Mouse (Mus musculus): Measurements from ENCODE around the gene Spock1. TPM values are rescaled to one million over a fixed set of nuclear protein-coding genes. Genes with fewer than 3 reads are reported as not detected.

The Spock1 gene
- polyA plus RNA-seq, 1 experiment from 2014 or later, result 3.7 TPM

DNA sequence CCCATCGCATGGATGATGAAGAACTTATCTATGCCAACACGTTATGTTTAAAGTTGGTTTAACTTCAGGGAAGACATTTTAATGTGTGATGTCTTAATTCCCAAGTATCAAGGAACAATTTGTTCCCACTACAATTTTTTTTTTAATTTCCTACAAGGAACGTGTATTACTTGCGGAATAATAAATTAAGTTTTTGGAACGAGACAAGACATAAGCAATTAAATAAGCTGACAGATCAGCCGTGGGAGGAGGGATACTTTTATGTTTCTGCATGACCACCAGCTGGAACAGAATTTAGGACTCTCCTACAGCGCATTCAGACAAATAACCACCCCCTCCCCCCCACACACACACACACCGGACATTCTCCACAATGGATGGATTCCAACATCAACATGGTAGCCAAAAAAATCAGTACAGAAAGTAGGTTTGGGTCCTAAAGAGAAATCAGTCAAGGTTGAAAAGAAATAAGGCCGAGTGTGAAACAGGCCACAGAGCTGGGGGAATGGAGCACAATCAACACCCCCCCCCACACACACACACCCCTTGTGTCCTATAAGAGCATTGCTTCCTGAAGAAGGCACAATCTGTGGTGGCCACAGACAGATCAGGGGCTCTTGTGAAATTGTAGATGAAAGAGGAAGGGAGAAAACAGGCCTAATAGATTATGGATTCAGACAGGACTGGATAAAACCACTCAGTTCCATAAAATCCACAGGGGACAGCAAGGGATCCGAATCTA, 111.0 kb downstream of the Spock1 start:
- H3K27ac ChIP-seq, result no peak overlapping the region
- 63% methylated on average over 10 of the region's 10 CpGs for WGBS
- H3K27me3 ChIP-seq (replicated peaks), result no peaks in the 10 kb centered on the region
- no peak overlapping the region for H3K9ac ChIP-seq
- ATAC-seq (ENCODE audit: insufficient read depth, low FRiP score, low read depth), result no peak
- H3K4me1 ChIP-seq, result no peaks in the 10 kb centered on the region
- H3K36me3 ChIP-seq, result no peaks in the 10 kb centered on the region
- H3K4me3 ChIP-seq (replicated peaks), result no peak overlapping the region
- H3K9me3 ChIP-seq, result no peaks in the 10 kb centered on the region
- H3K4me2 ChIP-seq, result no peak overlapping the region

DNA sequence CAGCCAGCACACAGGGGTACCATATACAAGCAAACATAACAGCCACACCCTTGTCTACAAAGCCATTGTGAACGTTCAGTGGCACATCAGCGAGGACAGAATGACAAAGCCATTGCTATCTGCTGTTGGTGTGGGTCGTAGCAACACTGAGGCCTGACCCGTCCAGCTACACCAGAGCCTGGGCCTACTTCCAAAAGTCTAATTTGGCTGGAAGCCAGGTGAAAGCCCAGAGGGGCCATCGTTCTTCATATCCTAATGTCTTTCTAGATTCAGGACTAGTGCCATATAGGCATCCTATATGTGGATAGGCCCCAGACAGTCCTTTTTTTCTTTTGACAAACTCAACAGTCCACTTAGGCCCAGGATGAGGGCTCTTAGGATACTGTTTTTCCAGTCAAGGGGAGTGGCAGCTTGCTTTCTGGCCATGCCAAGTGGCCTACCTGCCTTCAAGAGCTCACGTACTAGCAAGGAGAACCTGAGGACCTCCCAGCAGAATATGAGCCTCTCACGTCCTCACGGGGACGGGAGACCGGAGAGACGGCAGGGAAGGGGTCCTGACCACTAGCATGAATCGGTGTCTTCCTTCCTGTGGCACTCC, 114.4 kb downstream of the Spock1 start:
- H3K9me3 ChIP-seq, result no peaks in the 10 kb centered on the region
- ATAC-seq (ENCODE audit: insufficient read depth, low FRiP score, low read depth), result no peak

DNA sequence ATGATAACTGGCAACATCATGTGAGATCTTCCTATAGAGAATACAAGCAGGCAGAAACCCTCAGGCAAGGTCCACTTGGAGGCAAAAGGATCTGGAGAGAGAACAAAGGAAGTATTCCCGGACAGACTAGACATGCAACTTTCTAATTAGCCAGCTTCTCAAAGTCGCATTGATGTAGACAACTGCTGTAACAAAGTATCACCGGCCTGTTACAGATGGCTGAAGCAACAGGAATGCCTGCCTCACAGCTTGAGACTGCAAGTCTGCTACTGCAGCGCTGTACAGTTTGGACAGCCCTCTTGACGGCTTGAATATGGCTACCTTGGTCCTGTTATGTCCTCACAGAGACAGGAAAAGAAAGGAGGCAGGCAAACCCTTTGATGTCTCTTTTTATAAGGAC, 118.3 kb downstream of the Spock1 start:
- Histone ChIP-seq H3K9me3 (no peaks in the 10 kb centered on the region), H3K4me2 (no peak overlapping the region)
- WGBS, result 50% methylated on average over 5 of the region's 5 CpGs

More for the DNA sequence above, 114.4 kb downstream of the Spock1 start:
- Histone ChIP-seq H3K9ac (no peak overlapping the region), H3K4me2 (no peak overlapping the region), H3K36me3 (no peaks in the 10 kb centered on the region), H3K27ac (no peak overlapping the region), H3K4me3 (replicated peaks) (no peak overlapping the region), H3K4me1 (no peaks in the 10 kb centered on the region), H3K27me3 (replicated peaks) (no peaks in the 10 kb centered on the region)
- 64% methylated on average over 12 of the region's 12 CpGs for WGBS

DNA sequence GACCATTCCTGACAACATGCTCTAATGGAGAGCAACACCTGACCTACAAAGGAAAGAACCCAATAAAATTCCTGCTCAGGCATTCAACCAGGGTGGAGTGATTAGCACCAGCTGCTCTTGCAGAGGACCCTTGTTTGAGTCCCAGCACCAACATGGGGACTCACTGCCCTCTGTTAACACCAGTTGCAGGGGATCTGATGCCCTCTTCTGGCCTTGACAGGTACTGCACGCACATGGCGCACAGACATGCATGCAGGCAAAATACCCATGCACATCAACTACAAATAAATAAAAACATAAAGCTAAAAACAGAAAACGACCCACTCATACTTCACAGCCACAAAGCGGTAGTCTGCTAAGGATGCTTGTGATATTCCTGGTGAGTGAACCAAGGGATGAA, 119.8 kb downstream of the Spock1 start:
- ATAC-seq (ENCODE audit: insufficient read depth, low FRiP score, low read depth), result no peak

More for the DNA sequence above, 118.3 kb downstream of the Spock1 start:
- no peaks in the 10 kb centered on the region for H3K4me1 ChIP-seq
- H3K27me3 ChIP-seq (replicated peaks), result no peaks in the 10 kb centered on the region
- no peak overlapping the region for H3K9ac ChIP-seq
- H3K27ac ChIP-seq, result no peak overlapping the region
- H3K4me3 ChIP-seq (replicated peaks), result no peak overlapping the region
- ATAC-seq (ENCODE audit: insufficient read depth, low FRiP score, low read depth), result no peak
- no peaks in the 10 kb centered on the region for H3K36me3 ChIP-seq

DNA sequence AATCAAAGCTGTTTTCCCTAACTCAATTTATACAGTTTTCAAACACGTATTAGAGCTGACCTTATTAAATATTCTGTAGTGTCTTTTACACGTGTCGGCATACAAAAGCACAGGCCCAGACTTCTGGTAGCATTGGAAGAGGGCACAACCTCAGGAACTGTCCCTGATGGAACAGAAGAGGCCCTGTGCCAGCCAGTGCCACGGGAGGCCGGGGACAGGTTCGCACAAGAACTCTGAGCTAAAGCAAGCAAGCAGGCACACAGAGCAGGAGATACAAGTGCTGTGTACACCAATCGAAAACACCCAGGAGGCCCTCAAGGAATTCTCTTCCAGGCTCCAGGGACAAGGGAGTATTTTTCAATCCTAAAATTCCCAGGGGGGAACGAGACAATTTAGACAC, 121.9 kb downstream of the Spock1 start:
- Histone ChIP-seq H3K4me3 (replicated peaks) (no peak overlapping the region), H3K9me3 (no peaks in the 10 kb centered on the region), H3K4me2 (no peak overlapping the region), H3K36me3 (no peaks in the 10 kb centered on the region), H3K9ac (no peak overlapping the region), H3K27ac (no peak overlapping the region), H3K4me1 (no peaks in the 10 kb centered on the region; the same call in 1 of the 2 replicates), H3K27me3 (replicated peaks) (no peaks in the 10 kb centered on the region)
- WGBS, result 68% methylated on average over 8 of the region's 8 CpGs
- no peak for ATAC-seq (ENCODE audit: insufficient read depth, low FRiP score, low read depth)

More for the DNA sequence above, 119.8 kb downstream of the Spock1 start:
- Histone ChIP-seq H3K27me3 (replicated peaks) (no peaks in the 10 kb centered on the region), H3K4me1 (no peaks in the 10 kb centered on the region), H3K4me3 (replicated peaks) (no peak overlapping the region), H3K9ac (no peak overlapping the region), H3K36me3 (no peaks in the 10 kb centered on the region), H3K27ac (no peak overlapping the region), H3K9me3 (no peaks in the 10 kb centered on the region), H3K4me2 (no peak overlapping the region)
- WGBS, result 92% methylated on average over 4 of the region's 4 CpGs

DNA sequence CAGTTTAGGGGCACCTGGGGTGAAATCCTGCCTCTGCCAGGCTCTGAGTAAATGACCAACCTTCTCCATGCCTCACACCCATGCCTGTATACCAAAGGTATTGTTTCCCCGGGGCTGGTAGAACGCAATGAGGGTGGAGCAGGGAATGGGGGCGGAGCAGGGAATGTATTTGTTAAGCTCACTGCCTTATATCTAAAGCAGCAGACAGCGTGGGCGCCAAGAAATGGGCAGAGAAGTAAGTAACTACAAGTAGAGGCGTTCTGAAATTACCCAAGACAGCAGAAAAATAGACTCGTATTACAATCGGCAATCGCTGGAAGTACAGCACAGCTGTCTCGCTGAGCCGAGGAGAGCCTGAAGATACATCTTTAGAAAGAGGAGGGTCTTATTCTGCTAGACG, 125.2 kb downstream of the Spock1 start:
- Histone ChIP-seq H3K36me3 (no peaks in the 10 kb centered on the region), H3K9ac (no peak overlapping the region), H3K4me1 (no peaks in the 10 kb centered on the region; the same call in 1 of the 2 replicates), H3K27me3 (replicated peaks) (no peaks in the 10 kb centered on the region), H3K4me3 (replicated peaks) (no peak overlapping the region), H3K27ac (no peak overlapping the region), H3K4me2 (no peak overlapping the region), H3K9me3 (no peaks in the 10 kb centered on the region)
- no peak for ATAC-seq (ENCODE audit: insufficient read depth, low FRiP score, low read depth)
- 58% methylated on average over 12 of the region's 12 CpGs for WGBS

DNA sequence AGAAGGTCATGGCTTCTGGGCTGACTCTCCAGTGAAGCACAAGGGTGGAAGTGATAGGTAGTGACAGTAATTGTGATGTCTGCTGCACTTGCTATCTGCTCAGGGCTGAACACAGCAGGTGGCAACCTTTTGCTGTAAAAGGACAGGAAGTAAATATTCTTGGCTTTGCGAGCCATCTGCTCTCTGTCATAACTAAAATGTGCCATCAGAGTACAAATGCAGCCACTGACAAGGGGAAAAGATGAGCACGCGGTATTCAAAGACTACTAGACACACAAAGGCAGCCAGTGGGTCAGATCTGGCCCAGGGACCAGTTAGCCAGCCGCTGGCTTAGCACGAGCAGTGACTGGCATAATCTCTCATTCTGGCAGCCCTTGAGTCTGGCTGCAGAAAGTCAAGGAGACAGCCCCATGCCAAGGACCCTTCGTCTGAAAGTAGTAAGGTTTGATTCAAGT, 126.0 kb downstream of the Spock1 start:
- H3K9me3 ChIP-seq, result no peaks in the 10 kb centered on the region
- 71% methylated on average over 6 of the region's 6 CpGs for WGBS
- no peak overlapping the region for H3K9ac ChIP-seq
- H3K4me3 ChIP-seq (replicated peaks), result no peak overlapping the region
- H3K27ac ChIP-seq, result no peak overlapping the region
- no peaks in the 10 kb centered on the region; the same call in 1 of the 2 replicates for H3K4me1 ChIP-seq
- H3K4me2 ChIP-seq, result no peak overlapping the region
- H3K36me3 ChIP-seq, result no peaks in the 10 kb centered on the region
- no peaks in the 10 kb centered on the region for H3K27me3 ChIP-seq (replicated peaks)
- no peak for ATAC-seq (ENCODE audit: insufficient read depth, low FRiP score, low read depth)

DNA sequence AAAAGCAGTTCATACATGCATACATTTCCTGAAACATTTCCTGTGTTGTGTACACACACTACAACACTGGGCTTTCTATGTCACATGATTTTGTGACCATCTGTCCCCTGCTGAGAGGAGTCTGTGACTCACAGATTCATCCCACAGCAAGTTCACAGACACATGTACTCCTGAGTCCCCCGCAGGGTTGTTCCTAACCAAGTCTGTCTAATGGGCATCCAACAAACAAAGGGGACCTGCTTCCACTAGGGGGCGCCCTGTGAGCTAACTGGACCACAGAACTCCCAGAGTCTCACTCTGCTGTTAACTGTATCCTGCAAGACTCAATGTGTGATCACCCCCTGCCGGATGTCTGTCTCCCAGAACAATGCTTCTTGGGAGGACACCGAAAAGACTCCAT, 129.0 kb downstream of the Spock1 start:
- H3K27me3 ChIP-seq (replicated peaks), result no peaks in the 10 kb centered on the region
- WGBS, result 78% methylated on average over 4 of the region's 4 CpGs
- no peaks in the 10 kb centered on the region; the same call in 1 of the 2 replicates for H3K4me1 ChIP-seq
- ATAC-seq (ENCODE audit: insufficient read depth, low FRiP score, low read depth), result no peak
- no peak overlapping the region for H3K4me3 ChIP-seq (replicated peaks)
- H3K27ac ChIP-seq, result no peak overlapping the region
- no peaks in the 10 kb centered on the region for H3K9me3 ChIP-seq
- H3K9ac ChIP-seq, result no peak overlapping the region
- no peak overlapping the region for H3K4me2 ChIP-seq
- H3K36me3 ChIP-seq, result no peaks in the 10 kb centered on the region

DNA sequence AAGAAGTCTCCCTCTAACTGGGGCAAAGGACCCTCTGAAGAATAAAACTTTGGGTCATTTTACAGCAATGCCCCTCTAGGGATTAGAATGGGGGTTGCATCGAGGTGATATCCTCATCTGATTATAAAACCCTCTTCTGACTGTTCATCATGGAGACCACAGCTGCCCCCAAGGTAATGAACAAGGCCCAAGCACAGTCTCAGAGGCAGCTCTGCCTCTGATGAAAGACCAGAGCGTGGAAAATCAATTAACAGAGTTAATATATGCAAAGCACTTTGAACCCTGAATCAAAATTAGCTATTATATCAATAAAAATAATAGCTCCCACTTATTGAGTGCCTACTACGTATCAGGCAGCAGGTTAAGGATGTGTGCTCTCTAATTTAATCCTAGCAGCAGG, 129.6 kb downstream of the Spock1 start:
- 86% methylated on average over 3 of the region's 3 CpGs for WGBS
- H3K4me3 ChIP-seq (replicated peaks), result no peak overlapping the region
- ATAC-seq (ENCODE audit: insufficient read depth, low FRiP score, low read depth), result no peak
- no peak overlapping the region for H3K27ac ChIP-seq
- no peaks in the 10 kb centered on the region for H3K27me3 ChIP-seq (replicated peaks)
- no peak overlapping the region for H3K4me2 ChIP-seq
- no peaks in the 10 kb centered on the region for H3K9me3 ChIP-seq
- no peaks in the 10 kb centered on the region; the same call in 1 of the 2 replicates for H3K4me1 ChIP-seq
- H3K9ac ChIP-seq, result no peak overlapping the region
- no peaks in the 10 kb centered on the region for H3K36me3 ChIP-seq

DNA sequence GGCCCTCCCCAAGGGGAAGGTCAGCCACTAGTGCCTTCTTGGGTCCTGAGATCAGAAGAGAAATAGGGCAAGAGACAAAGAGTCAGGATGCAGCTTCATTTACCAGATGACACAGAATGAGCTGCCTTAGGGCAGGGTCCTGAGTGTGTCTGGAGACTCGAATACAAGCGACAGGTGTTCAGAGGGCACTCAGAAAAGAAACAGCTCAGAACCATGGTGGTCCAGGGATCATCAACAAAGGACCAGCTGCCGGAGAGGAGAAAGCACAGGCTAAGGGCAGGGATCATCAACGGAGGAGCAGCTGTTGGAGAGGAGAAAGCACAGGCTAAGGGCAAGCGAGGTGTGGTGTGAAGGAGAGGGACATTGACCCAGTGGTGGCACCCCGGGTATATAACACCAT, 136.1 kb downstream of the Spock1 start:
- no peak overlapping the region for H3K27ac ChIP-seq
- H3K4me1 ChIP-seq, result no peaks in the 10 kb centered on the region
- H3K36me3 ChIP-seq, result no peaks in the 10 kb centered on the region
- no peak overlapping the region for H3K9ac ChIP-seq
- WGBS, result 64% methylated on average over 6 of the region's 6 CpGs
- no peak overlapping the region for H3K4me2 ChIP-seq
- ATAC-seq (ENCODE audit: insufficient read depth, low FRiP score, low read depth), result no peak
- H3K4me3 ChIP-seq (replicated peaks), result no peak overlapping the region
- H3K9me3 ChIP-seq, result no peaks in the 10 kb centered on the region
- H3K27me3 ChIP-seq (replicated peaks), result no peaks in the 10 kb centered on the region

DNA sequence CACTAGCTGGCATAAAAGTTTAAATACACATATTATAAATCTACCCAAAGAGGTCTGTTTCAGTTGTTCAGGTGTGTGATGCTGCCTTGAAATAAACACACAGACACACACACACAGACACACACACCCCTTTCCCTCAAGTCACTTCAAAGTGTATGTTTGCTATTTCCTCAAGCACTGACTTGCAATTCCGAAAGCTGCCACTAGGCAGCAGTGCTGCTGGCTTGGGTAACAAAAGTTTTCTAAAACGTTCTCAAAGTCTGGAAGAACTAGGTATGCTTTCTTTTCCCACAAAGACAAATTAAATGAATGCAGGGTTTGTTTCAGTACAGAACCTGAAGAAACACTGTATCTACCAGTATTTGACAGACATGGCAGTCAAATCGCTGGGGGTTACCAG, 141.4 kb downstream of the Spock1 start:
- Histone ChIP-seq H3K4me2 (no peak overlapping the region), H3K4me3 (replicated peaks) (no peak overlapping the region), H3K9me3 (no peaks in the 10 kb centered on the region), H3K27me3 (replicated peaks) (no peaks in the 10 kb centered on the region), H3K36me3 (no peaks in the 10 kb centered on the region), H3K9ac (no peak overlapping the region), H3K27ac (no peak overlapping the region), H3K4me1 (no peaks in the 10 kb centered on the region)
- ATAC-seq (ENCODE audit: insufficient read depth, low FRiP score, low read depth), result no peak
- WGBS, result 62% methylated on average over 3 of the region's 3 CpGs

DNA sequence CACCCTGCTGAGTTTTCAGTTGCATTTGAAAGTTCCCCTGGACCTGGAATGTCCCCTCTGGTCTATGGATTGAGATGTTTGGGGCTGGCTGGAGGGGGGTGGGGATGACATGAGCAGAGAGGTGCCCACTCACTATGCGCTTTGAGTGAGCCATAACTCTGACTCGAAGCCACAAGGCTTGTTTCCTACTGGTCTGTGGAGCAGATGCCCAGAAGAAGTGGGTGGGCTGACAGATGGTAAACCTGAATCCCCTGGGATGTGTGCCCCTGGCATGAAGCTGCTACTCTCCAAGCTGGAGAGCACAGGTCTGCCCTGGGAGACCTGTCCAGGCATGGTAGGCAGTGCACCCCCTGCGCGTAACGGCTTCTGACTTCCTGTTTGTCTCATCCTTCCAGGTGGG, 147.0 kb downstream of the Spock1 start:
- Histone ChIP-seq H3K36me3 (no peaks in the 10 kb centered on the region), H3K4me1 (no peaks in the 10 kb centered on the region), H3K27ac (no peak overlapping the region), H3K9ac (no peak overlapping the region), H3K27me3 (replicated peaks) (no peaks in the 10 kb centered on the region), H3K9me3 (no peaks in the 10 kb centered on the region), H3K4me3 (replicated peaks) (no peak overlapping the region), H3K4me2 (no peak overlapping the region)
- WGBS, result 90% methylated on average over 5 of the region's 5 CpGs
- ATAC-seq (ENCODE audit: insufficient read depth, low FRiP score, low read depth), result no peak

Data from stomach, embryonic 15.5 days (tissue).